Mouse (Mus musculus) megakaryocyte, embryonic 14.5 days (primary cell): Measurements from ENCODE around the gene Gfm2.

Experiments used
- FLI1 ChIP-seq: IDR thresholded peaks from 2 replicates; pipeline ENCODE4 v1.6.1; 2012; ENCODE audit warnings: low read length, inconsistent platforms, mixed read lengths
- GATA1 ChIP-seq: IDR thresholded peaks from 3 replicates; pipeline ENCODE4 v1.6.1; 2012; ENCODE audit warnings: mixed read lengths, low read length, inconsistent platforms, borderline replicate concordance

DNA sequence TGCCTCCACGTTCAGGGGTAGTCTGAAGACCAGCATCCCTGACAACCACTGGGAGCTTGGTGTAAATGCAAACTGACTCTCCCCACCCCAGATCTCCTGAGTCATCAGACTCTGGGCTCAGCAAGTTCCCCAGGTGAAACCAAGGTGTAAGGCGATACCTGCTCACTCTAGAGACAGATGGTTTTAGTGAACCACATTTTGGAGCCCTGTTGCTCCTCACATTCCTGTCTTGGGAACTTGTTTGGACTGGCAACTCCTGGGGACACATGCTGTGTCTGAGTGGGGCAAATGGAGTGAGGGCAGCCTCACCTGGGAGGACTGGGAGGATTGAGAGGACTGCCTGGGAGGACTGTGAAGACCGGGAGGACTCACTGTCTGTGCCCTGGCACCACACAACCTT is 90.1 kb downstream of the Gfm2 start:
- no peak for TF ChIP-seq GATA1
- no peak for TF ChIP-seq FLI1
